Mouse (Mus musculus) T-helper 17 cell (primary cell): ENCODE results near the gene Tnnc2.

Experiments used
- in situ Hi-C, 2 experiments: fragments of 300-600 bp; cut with MboI, MseI; formaldehyde crosslinking; loops; 1 replicate in 1 of 2; 2 replicates in 1 of 2; pipeline ENCODE4 v1.15.1; 2025; ENCODE audit warnings: high pct_unique_total_duplicates in 2 of 2

Tnnc2 gene

DNA sequence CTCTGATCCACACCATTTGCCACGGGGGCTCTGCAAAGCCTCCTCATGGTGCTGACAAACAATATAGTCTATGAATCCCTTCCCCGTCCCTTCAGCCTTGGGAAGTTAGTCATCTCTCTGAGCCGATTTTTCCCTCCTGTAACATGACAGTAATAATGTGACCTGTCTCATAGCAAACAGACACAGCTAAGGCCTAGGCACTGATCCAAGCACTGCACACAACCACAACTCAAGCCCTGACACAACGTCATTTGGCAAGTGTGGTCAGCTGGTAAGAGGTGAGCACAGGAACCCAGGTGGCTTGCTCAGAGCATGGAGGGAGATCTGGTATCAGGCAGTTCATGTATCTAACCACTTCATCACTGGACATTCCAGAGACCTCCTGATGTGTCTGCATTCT, 16.1 kb upstream of the Tnnc2 start:
- in situ Hi-C loops: no loop called here

DNA sequence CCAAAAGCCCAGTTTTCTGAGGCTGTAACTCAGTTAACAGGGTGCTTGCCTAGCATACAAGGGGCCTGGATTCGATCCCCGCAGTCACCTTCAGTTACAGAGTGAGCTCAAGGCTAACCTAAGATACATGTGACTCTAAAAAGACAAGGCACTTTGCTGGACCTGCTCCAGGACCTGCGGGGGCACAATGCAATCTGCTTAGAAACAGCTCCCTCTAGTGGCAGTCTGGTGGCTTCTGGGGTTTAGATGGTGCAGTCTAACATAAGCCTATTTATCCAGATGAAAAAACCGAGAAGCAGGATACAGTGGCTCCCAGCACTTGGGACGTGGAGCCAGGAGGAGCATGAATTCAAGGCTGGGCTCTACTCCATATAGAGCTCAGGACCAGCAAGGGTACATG, 14.5 kb upstream of the Tnnc2 start:
- in situ Hi-C loops: no loop called here

DNA sequence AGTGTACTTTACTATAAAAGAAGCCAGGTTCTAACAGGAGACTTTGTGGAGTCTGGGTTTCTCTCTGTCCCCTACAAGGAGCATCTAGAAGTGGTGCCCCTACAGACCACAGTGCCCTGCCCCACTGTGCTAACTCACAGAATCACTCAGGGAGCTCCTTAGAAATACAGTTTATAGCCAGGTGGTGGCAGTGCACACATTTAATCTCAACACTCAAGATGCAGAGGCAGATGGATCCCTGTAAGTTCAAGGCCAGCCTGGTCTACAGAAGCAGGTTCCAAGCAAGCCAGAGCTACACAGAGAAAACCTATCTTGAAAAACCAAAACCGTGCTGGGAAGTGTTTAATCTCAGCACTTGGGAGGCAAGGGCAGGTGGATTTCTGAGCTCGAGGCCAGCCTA, 14.0 kb upstream of the Tnnc2 start:
- in situ Hi-C loops: no loop called here

DNA sequence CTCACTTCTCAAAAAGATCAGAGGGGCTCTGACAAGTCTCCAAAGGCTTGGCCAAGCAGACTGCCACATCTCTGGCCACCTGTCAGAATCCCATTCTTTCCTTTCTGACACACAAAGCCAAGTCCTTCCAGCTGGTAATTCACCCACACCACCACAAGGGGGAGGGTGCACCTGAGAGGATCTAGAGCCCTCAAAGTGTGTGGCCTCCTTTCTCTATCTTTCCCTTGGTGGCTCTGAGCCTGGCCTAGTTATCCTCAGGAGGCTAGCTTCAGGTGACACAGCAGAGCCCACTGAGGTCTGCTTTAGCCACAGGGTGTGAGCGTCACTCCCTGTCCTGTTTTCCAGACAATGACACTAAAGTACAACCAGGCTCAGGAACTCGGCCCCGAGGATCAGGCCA, 13.5 kb upstream of the Tnnc2 start:
- in situ Hi-C loops: no loop called here

DNA sequence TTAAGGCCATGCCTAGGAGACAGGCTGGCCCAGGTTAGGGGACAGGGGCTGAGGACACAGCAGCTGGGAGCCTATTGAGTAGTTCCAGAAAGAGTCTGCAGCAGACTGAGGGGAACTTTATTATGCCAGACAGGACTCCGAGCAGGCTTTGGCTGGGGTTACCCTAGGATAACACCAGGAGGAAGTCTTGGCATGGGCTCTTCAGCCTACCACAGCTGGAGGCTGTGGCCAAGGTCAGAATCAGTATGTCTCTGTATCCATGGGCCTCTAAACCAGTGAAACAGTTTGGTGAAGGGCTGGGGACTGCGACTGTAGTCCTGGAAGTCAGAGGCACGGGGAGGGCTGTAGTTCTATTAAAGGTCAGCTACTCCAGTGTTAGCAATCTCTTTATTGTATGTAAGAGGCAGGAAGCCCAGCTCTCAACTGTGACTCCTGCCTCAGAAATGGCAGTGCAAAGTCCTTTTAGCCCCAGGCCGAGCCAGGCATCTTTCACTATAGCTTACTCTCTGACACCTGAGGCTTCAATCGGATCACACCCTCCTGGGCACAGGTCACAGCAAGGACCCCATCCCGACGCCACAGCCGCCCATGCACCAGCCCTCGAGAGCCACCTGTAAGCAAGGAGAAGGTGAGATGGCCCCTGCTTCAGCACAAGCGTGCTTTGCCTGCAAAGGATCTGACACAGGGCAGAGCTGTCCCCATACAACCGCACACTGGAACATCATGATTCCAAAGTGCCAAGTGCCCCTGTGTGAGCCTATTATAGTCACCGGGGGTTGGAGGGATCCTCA, 12.8 kb upstream of the Tnnc2 start:
- in situ Hi-C loops: no loop called here

DNA sequence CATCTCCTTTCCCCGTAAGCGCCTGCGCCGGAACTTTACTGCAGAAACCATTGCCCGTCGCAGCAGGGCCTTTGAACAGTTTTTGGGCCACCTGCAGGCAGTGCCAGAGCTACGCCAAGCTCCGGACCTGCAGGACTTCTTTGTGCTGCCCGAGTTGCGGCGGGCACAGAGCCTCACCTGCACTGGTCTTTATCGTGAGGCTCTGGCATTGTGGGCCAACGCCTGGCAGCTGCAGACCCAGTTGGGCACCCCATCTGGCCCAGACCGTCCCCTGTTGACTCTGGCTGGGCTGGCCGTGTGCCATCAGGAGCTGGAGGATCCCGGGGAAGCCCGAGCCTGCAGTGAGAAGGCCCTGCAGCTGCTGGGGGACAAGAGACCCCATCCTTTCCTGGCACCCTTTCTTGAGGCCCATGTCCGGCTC, 12.1 kb upstream of the Tnnc2 start:
- in situ Hi-C loops: no loop called here

DNA sequence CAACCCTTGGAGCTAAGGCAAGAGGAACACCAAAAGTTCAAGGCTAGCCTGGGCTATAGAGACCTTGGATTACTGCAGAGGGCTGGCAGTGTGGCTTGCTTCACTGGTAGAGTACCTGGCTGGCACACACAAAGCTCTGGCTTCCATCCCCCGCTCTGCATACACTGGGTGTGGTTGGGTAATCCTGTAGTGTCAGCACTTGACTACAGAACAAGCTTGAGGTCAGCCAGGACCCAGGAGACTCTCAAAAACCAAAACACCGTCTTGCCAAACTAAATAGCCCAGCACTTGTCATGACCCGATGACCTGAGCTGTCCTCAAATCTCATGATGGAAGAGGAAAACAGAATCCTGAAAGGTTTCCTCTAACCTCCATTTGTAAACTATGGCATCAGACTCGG, 10.7 kb upstream of the Tnnc2 start:
- in situ Hi-C loops: no loop called here

DNA sequence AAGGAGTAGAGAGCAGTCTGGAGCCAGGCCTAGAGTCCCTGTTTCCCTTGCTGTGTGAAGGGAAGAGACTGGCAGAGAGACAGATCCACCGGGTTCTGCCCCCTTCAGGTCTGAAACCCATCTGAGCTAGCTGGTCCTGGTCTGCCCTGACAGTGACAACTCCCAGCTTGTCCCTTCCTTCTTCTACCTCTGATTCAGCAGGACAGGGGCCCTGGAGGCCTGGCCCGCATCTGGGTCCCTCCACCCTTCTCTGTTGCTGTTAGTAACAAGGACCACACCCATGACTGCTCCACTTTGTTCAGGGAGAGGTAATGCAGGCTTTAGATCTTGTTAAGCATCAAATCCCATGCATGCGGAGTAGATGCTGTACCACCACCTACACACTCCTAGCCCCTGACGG, 8.6 kb upstream of the Tnnc2 start:
- in situ Hi-C loops: no loop called here

DNA sequence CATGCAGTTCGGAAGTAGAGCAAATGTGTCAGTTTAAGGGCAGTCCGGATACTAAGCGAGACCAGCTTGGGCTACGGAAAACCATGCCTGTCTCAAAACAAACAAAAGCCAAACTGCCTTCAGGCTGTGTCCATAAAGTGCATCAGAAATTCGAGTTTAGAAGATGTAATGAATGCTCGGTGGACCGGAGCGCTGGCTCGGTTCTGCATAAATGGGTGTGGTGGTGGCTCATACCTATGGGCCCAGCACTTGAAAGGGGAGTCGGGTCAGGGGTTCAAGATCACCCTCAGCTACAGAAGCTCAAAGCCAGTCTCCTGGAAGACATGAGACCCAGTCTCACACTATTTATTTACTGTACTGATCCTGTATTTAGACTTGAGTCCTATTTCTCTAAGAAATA, 8.0 kb upstream of the Tnnc2 start:
- in situ Hi-C loops: no loop called here

DNA sequence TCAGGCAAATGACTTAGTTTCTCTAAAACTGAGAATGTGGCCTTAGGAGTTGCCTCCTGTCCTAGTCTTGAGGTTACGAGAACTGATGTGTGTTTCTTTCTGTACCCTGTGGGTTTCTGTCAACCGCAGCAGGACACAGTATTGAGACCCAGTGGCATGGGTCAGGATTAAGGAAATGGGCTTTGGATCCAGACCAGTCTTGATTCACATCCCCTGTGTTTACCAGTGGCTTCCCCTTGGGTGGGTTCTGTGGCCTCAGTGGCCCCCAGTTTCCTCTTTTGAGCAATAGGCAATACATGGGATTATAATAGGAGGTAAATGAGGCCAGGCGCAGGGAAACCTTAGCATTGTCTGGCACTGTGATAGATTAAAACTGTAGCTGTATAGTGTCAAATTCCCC, 7.3 kb upstream of the Tnnc2 start:
- in situ Hi-C loops: no loop called here

DNA sequence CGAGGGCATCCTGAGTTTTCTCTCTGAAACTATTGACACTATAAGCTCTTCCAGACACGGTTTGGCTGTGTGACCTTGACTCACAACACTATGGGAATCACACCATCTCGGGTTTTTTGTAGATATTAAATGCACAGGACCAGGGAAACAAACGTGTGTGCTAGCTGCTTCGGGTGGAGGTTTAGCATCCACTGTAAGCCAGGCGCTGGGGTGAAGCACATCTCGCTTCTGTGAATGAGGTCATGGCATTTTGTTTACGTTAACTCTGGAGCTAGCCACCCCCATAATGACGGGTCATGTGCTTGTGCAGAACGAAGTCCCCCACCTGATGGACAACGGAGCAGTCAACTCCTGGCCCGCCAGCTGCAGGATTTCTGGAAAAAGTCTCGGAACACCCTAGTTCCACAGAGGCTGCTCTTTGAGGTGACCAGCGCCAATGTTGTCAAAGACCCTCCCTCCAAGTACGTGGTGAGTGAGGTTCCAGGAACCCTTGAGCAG, 6.7 kb upstream of the Tnnc2 start:
- in situ Hi-C loops: no loop called here

DNA sequence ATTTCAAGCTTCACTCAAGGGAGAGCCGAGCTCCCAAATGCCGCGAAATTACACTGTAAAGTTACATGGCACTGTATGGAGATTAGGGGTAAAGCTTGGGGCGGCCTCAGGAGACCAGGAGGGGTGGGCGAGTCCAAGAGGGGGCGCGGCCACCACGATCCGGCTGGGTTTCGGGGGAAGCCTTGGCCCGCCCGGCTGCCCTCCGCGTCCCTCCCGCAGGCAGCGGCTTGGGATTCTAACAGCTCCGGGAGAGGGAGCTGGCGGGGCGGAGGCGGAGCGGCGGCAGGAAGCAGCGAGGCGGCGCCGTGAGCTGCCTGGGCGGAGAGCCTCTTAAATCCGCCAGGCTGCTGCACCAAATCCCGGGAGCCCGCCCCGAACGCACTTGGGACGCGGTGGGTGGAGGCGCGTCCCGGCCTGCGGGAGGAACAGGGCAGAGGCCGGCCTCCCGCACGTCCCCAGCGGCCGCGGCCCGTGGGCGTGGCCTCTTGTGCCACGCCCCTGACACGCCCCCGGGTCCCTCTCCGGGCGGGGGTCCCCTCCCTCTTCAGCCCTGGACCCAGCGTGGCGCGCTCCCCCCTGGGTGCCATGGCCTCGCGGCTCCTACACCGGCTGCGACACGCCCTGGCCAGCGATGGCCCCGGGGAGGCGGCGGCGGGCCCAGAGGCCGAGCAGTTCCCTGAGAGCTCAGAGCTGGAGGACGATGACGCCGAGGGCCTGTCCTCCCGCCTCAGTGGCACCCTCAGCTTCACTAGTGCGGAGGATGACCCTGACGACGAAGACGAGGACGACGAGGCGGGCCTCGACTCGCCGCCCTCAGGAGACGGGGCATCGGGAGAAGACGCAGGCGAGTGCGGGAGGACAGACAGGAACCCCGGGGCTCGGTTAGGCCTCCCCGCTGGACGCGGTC, 6.0 kb upstream of the Tnnc2 start, which contains the start of gene Snx21:
Gene Snx21, plus strand, starts transcription at position 343 of the 907 bp plus-strand sequence.
- in situ Hi-C loops: no loop called here

DNA sequence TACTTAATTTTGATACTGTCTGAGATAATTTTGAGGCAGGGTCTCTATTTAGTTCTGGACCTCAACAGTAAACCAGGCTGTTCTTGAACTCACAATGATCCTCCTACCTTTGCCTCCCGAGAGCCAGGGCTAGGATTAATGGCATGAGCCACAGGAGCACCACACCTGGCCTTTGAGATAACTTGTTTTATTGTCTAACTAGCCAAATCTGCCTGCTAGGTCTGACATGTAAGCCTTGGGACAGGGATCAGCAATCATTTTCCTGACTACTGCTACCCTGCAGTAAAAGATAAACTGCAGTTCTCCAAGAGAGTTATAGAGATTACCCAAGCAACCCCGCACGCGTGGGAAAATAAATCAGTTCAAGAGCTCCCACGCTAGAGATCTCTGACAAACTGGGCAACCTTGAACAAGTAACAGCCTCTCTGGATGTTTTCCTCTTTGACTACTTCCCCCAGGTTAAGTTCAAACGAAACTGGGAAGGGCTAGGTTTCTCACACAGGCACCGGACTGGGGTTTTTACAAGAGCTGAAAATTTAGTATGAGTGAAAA, 5.2 kb upstream of the Tnnc2 start:
- in situ Hi-C loops: no loop called here

DNA sequence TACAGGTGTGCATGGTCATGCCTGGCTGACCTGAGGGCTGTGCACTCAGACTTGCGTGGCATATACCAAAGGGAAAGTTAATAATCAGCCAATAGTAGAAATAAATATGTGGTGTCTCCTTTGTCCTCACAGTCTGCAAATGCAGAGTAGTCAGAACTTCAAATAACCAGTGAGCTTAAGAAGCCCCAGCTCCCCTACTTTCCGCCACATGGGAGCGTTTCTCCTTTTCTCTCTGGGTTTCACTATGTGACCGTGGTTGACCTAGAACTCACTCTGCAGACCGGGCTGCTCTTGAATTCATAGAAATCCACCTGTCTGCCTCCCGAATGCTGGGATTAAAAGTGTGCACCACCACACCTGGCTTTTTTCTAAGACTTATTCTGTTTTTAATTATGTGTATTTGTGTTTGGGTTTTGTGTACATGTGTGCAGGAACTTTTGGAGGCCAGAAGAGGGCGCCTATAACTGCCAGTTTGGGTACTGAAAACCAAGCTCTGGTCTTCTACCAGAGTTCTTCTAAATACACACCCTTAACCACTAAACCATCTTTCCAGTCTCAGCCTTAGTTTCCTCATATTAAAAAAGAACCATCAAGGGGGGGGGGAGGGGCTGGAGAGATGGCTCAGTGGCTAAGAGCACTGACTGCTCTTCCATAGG, 4.3 kb upstream of the Tnnc2 start:
- in situ Hi-C loops: no loop called here

DNA sequence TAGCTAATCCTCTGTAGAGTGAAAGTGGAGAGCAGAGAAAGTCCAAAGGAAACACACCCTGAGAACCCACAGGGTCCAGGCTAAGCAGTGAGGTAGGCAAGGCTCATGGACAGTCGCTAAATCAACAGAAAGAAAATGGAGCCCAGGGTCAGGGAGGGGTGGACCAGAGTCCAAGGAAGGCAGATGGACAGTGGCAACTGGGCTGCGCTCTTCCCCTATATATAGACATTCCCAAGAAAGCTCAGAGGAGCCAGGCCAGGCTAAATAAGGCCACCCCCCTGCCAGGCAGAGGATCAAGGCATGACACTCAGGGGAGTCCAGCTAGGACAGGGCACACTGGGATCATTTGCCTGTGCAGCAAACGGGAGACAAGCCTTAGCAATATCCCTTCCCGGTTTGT, 2.1 kb upstream of the Tnnc2 start:
- in situ Hi-C loops: no loop called here

DNA sequence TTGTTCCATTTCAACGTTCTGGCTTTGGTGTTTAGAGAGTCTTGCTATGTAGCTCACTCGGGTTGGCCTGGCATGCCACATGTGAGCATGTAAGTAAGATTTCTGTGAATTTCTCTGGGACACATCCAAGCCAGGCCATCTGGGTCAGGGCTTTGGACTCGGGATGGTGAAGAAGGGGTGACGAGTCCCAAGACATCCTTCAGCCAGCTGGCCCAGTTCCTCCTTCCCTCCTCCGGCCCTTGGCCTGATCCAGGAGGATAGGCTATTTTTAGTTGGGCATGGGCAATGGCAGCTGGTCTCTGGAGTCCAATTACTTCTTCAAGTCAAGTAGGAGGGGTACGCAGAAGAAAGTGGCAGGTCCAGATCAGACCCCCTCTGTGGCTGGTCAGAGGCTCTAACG, 958 bp downstream of the Tnnc2 start:
- in situ Hi-C loops: no loop called here

DNA sequence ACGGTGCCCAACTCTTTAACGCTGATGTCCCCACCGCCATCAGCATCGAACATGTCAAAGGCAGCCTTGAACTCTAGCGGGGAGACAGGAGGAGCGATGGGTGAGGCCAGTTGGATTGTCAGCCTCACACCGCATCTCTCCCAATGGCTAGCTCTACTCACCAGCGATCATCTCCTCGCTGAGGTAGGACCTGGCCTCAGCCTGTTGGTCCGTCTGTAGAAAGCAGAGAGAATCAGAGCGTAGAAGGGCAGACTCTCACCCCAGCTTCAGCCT, 1.8 kb downstream of the Tnnc2 start:
- in situ Hi-C loops: no loop called here

DNA sequence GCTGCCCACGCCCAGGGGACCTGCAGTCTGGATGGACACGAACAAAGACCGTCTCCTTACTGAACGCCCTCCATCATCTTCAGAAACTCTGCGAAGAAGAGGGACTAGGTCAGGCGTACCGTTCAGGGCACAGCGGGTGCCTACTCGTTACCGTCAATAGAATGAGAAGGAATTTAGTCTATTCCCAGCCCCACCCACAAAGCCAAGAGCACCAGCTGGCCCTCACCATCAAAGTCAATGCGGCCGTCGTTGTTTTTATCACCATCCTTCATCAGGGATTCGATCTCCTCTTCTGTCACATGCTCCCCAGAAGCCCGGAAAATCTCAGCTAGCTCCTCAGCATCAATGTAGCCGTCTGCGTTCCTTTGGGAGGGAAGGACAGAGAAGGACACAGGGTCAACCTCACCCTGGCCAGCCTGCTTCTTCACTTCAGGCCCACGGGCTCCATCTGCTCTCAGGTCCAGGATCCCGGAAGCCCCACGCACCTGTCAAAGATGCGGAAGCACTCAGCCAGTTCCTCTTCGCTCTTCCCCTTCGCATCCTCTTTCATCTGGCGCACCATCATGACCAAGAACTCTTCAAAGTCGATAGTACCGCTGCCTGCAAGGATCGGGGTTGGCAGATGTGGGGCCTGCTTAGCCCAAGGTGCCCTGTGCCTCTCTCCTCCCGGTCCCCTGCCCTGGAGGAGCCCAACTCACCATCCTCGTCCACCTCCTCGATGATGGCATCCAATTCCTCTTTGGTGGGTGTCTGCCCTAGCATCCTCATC, 2.3 kb downstream of the Tnnc2 start:
- in situ Hi-C loops: no loop called here

DNA sequence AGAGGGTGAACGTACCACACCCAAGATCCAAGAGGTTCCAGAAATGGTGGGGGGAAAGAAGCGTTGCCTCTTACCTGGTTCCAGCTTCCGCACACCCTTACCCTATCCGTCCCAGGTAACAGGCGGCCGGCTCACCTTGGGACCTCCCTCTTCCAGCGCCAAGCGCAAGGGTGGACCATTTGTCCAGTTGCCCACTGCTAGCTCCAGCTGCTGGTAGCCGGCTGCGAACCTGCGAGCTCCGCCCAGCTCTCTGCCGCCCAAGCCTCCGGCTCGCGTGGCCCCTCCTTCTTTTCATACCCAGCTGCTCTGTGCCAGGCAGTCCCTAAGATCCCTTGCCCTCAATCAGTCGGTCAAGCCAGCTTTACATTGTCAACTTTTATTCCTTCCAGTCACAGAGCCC, 3.0 kb downstream of the Tnnc2 start:
- in situ Hi-C loops: no loop called here

DNA sequence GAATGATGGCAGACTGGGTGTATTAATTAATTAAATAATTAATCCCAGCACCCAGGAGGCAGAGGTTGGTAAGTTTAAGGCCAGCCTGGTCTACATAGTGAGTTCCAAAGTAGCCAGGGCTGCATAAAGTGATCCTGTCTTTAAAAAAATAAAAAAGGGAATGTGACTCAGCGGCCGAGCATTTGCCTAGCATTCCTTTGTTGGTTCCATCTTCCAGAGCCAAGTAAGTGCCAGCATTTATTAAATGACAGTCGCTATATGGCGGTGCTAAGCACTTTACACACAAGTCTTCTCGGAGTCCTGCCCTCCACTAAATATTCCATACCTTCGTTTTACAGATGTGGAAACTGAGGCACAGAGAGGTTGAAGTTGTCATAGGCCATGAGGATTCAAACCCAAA, 3.6 kb downstream of the Tnnc2 start:
- in situ Hi-C loops: no loop called here

DNA sequence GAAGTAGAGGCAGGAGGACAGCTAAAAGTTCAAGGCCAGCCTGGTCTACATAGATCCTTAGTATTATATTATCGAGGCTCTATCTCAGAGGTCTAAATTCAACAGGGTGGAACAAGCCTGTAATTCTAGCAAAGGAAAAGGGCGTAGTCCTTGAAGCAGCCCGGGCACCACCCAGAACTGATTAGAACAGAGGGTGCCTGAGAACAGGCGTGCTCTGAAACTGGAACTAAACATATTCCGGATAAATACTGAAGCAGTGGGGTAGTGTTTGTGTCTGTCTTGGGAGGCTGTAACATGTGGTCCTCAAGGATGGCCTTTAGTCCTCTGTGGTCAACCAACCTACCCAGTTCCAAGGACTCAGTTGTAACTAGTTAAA, 5.8 kb downstream of the Tnnc2 start:
- in situ Hi-C loops: loop anchor here in 1 of 2 experiments (25.0 kb wide), 1 partner anchor 687 kb away; no protein-coding TSS in a partner anchor
